Mouse (Mus musculus): ENCODE data around the gene Myo1b.

Myo1b gene

GRCm38 (mm10) chr1:51849570-51850211 is 66.2 kb downstream of the Myo1b start:
- DNase-seq (ENCODE audit: extremely low spot score), result no peak

DNA sequence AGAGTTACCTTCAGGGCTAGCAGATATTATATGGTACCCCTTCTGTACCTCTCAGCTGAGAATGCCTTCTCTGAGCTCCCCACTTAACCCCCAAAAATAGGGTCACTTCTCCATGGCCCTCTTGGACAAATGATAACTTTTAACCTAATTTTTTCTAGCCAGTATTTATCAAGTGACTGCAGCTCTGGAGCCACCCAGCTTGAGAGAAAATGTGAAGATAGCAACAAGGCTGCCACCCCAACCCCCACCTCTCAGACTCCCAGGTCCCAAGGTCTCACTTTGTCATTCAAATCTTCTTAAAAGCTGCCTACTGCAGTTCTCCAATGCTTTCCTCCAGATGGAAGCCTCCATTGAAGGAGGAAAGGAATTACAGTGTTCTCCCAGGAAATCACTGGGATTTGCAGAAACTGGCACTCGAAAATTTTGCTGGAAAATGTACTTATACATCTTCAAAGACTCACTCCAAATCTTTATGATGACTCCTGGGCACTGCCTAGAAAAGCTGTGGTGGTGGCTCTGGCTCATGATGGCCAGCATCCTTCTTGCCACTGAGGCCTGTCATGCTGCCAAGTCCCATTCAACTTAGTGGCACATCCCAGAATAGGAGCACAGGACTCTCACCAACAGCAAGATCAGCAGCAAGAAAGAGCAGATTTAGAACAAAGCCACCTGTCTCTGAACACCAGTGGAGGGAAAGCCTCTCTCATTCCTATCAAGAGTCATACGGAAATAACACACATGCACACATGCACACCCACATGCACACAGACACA is 70.4 kb downstream of the Myo1b start:
- no peak for DNase-seq (ENCODE audit: extremely low spot score)

GRCm38 (mm10) chr1:51837845-51838623 is 77.8 kb downstream of the Myo1b start:
- DNase-seq (ENCODE audit: extremely low spot score), result no peak

DNA sequence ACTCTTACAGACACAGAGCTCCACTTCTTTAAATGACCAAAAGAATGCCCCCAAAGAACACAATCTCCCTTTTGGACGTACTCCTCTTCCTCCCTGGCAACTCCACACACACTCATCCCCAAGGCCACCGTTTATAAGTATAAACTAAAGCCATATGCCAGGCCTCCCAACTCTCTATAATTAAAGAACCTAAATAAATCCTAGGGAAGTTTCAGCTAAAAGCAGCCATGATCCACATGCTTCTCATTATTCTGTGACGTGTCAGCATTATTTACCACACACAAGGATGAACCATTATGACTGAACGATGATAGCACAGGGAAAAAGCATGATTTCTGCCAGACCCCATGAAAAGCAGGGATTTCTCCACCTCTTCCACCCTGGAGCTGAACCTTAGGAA is 78.6 kb downstream of the Myo1b start:
- DNase-seq (ENCODE audit: extremely low spot score), result no peak

DNA sequence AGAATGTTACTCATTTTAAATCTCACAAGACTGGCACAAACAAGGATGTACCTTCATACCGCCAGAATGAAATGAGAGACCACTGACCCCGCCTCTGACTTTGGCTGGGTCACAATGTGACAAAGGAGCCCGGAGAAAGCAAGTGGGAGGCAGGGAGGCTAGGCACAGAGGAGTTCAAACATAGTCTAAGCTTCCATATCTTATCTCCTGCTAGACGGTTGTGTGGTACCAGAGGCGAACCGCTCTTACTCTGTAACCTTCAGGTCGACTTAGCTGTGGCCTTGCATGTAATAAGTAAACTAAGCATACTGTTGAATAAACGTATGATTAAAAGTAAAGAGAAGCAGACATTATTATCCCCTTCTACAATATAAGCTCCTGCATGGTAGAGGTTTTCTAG is 80.1 kb downstream of the Myo1b start:
- DNase-seq (ENCODE audit: extremely low spot score), result no peak

DNA sequence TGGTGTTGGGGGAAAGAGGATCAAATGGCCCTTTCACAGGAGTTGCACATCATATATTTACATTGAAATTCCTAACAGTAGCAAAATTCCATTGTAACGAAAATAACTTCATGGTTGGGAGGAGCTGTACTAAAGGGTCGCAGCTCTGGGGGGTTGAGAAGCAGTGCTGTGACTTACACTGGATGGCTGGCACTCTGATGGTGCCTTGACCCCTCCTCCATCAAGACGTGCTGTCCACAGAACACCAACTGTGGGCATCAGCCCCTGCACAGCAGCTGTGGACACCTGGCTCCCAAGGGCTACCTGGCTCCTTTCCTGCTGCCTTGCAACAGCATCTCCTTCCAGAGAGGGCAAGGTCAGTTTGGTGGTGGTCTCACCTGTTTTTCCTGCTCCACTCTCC is 81.8 kb downstream of the Myo1b start:
- DNase-seq (ENCODE audit: extremely low spot score), result no peak

GRCm38 (mm10) chr1:51829353-51829752 is 86.5 kb downstream of the Myo1b start:
- no peak for DNase-seq (ENCODE audit: extremely low spot score)

DNA sequence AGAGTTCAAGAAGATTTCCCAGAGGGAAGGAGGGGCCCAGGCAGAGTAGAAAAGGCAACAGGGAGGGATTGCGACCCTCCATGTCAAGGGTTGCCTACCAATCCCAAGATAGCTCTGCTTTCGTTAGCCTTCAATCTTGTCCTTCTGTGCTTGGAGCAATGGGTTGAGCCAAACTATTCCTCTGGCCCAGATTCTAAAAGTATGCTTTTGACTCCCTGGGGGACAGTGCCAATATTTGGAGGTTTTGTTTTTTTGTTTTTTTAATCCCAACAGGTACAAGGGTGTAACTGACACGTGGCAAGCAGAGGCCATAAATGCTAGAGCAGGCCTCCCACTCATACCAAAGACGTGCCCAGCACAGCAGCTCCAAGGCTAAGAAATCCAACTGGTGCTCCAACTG is 93.3 kb downstream of the Myo1b start:
- no peak for DNase-seq (ENCODE audit: extremely low spot score)

DNA sequence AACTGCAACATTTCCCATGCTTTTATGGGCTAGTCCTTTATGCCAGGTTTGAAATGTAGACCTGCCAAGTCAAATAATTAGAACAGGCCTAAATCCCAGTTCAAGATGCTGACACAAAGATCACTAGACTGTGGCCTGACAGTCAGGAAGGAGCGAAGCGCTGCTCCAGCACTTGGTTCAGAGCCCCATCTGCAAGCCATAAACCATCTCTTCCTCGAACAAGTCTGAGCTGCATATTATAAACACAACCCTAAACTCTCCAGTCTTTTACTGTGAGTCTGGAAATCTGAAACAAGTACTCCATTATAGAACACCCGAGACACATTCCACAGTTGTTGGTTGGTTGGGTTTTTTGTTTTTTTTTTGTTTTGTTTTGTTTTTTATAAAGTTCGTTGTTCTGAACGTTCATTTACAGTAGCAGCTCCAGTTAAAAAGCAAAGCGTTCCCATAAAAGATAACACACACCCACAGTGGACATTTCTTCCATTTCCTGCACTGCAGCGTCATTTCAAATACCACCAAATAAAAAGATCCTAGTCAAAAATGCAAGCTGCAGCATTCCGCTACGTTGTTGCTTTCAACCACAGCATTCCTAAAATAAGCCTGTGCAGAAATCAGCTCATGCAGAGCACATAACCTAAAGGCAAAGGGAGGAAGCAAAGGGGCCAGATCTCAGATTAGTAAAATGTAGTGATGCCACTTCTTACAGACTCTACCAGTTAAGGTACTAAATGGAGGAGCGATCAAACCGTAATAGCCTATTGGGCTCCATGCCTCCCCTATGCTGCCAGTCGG is 94.0 kb downstream of the Myo1b start:
- no peak for DNase-seq (ENCODE audit: extremely low spot score)

- no peak for DNase-seq (ENCODE audit: extremely low spot score)
These were observed 95.4 kb downstream of the Myo1b start for GRCm38 (mm10) chr1:51820520-51820919.

DNA sequence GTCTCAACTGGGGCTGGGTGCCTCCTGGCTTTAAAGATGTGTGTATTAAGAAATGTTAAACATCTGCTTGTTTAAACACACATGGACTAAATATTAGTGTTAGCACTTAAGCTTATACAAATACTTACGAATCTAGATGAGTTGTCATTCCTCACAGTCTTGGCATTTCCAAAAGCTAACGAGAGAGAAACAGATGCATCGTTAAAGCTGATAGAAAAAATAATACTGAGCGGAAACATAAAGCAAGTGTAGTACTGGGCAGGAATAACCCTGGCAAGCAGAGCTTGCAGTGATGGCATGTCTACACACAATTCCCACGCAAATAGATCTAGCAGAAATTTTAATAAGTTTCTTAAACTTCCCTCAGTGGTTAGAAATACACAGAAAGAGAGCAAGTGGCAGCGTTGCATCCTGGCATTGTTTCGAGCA is 95.8 kb downstream of the Myo1b start:
- no peak for DNase-seq (ENCODE audit: extremely low spot score)

DNA sequence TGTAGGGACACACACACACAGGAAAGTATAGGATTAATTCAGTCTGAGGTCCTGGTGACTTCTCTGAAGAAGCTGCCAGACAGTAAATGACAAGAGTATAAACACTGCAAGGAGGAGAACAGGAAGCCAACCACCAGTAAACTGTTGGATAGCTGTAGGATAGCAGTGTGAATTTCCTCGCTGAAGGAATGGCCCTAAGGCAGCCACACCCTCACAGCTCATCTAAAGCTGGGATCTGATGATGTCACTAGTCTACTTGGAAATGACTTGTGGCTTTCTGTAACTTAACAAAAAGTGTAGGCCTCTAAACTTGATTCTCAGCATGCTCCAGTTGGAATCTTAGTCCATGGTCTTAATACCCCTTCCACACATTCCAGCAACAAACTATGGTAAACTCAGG is 100.2 kb downstream of the Myo1b start:
- no peak for DNase-seq (ENCODE audit: extremely low spot score)

- no peak for DNase-seq (ENCODE audit: extremely low spot score)
These were observed 100.8 kb downstream of the Myo1b start for GRCm38 (mm10) chr1:51814854-51815630.

GRCm38 (mm10) chr1:51808847-51809246 is 107.0 kb downstream of the Myo1b start:
- no peak for DNase-seq (ENCODE audit: extremely low spot score)

DNA sequence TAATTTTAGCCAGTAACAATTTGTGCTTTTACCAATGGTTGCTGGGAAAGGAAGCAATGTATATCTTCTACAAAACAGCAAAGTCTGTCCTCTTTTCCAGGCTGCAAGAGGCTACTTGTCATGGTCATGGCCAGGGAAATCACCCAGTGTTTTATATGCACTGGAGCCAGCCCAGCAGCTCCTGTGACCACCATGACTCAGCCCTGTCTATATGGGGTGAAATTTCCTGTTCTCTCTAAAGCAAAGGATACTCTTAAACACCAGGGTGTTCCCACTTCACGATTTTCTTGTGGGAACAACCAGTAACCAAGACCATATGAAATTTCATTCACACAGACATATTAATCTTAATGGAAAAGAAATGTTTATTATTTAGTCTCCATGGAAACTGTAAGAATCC is 107.6 kb downstream of the Myo1b start:
- no peak for DNase-seq (ENCODE audit: extremely low spot score)

DNA sequence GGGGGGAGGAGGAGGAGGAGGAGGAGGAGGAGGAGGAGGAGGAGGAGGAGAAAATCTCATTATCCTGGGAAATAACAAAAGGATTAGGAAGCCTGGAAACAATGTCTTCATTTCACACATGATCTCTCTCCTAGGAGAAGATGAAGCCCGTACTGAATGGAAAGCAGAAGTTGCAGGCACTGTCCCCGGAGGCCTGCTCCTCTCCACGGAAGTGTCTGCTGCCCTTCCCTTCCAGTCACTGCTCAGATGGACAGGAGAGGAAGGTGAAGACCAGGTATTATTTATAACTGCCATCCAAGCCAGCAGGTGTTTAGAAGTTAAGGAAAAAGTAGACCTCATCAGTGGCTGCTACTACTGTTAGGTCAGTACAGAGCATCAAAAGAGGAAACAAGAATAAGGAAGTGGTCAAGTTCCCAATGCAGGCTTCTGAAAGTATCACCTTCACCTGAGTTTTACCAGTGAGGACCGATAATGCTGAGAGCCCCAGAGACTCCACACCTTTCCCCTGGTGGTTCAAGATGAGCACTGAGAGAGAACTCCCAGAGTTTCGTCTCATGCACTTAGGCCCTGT is 110.7 kb downstream of the Myo1b start:
- no peak for DNase-seq (ENCODE audit: extremely low spot score)

DNA sequence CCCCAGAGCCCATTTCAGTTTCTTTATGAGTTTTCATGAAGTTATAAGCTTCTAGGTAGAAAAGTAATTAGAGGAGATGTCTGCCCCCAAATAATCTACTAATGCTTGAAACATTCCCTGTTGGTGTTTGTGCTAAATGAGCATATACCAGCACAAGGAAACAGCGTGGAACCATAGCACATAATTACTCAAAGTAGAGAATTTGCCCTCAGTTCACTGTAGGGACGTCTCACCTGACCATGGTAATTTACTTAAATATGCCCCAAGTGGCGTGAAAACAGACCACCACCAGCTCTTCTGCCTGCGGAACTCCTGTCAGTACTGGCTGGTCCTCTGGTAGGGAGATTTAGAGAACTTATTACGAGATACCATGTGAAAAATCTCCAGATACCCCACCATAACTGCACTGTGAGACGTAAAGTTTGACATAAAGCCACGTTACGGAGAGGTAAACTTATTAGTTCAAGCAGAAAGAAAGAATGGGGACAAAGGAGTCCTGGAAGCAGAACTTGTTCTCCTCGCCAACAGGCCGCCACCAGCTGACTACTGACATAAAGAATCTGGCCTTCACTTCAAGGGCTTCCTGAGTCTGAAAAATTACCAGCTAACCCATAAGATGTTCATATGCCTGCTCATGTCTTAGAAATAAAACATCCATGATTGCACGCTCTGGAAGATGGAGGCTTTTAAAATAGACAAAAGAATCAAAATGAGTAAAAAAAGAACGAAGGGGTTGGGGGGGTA is 111.4 kb downstream of the Myo1b start:
- no peak for DNase-seq (ENCODE audit: extremely low spot score)

DNA sequence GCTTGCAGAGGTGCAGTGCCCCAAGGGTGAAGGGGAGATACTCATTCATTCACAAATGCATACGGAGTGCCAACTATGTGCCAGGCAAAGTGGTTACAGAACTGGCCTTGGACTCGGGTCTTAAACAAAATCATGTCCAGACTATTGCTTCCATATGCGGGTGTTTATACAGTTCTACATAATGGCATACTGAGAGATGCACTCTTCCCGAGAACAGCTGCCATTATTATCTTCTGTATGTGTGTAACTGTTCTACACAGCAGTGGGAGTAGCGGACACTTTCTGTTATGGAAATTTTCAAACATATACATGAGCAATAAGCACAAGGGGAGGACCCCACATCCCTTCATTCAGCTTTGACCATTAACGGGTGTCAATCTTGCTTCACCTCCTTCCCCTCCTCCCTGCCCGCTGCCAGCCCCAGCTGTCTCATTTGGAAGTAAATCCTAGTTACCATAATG is 117.8 kb downstream of the Myo1b start:
- no peak for DNase-seq (ENCODE audit: extremely low spot score)

DNA sequence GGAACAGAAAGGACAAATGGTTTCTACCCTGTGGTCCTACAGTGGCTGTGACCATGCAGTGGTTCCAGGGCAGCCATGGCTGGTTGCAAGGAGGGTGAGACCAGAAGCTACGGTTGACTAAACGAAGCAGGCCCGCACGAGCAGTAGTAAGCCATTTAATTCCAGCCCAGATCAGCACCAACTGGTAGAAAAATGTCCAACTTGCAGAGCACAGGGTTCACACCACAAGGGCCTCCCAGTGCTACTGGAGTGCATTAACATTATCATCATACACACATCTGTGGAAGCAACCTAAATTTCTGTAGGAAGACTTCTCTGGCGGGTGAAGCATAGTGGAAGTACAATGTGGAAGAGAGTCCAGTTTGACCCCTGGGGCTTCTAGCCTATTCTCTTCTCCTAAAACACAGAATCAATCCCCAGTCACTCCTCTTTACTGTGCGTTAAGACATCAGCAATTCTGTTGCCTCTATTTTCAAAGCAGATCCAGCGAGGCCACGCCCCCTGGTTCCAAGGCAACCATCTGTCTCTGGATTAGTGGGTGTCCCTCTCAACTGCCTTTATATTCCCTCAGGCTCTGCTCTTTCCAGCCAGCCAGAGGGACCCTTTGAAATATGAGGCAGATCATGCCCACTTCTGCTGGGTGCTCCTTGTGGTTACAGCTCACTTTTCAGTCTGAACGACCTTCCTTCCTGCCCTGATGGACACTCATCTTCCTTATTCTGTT is 120.1 kb downstream of the Myo1b start:
- peak; percentile 31 for DNase-seq (ENCODE audit: extremely low spot score)

Measured in embryo, embryonic 9.5 days (tissue).